Mouse (Mus musculus) limb, embryonic 15.5 days (tissue): ENCODE measurements around the gene Ctbs. TPM values are rescaled to one million over a fixed set of nuclear protein-coding genes. Genes with fewer than 3 reads are reported as not detected.

Experiments used
- ATAC-seq: fragments of 200-750 bp; cut with Nextera tagmentation; 2 replicates; pipeline ENCODE4 v1.8.0; 2017; ENCODE audit warnings: low read depth, moderate TSS enrichment; ENCODE audit not compliant: insufficient number of reproducible peaks, low FRiP score, low TSS enrichment
- H3K27ac ChIP-seq: fragments of 300-500 bp; sonication (generic); 2 replicates; pipeline ENCODE4 v1.5.1; 2015; ENCODE audit warnings: moderate library complexity, mild to moderate bottlenecking, inconsistent platforms
- H3K27me3 ChIP-seq: fragments of 300-500 bp; sonication (generic); 2 replicates; pipeline ENCODE4 v1.6.1; 2015; ENCODE audit warnings: inconsistent platforms
- H3K36me3 ChIP-seq: fragments of 300-500 bp; sonication (generic); 2 replicates; pipeline ENCODE4 v1.6.1; 2015; ENCODE audit warnings: inconsistent platforms
- H3K4me1 ChIP-seq: fragments of 300-500 bp; sonication (generic); 2 replicates; pipeline ENCODE4 v1.6.1; 2015; ENCODE audit warnings: inconsistent platforms
- H3K4me2 ChIP-seq: fragments of 300-500 bp; sonication (generic); 2 replicates; pipeline ENCODE4 v1.6.1; 2015; ENCODE audit warnings: mild to moderate bottlenecking, inconsistent platforms
- H3K4me3 ChIP-seq: fragments of 300-500 bp; sonication (generic); 2 replicates; pipeline ENCODE4 v1.5.1; 2015; ENCODE audit warnings: mild to moderate bottlenecking, inconsistent platforms
- H3K9ac ChIP-seq: fragments of 300-500 bp; sonication (generic); 2 replicates; pipeline ENCODE4 v1.6.1; 2015; ENCODE audit warnings: inconsistent platforms
- H3K9me3 ChIP-seq: fragments of 300-500 bp; sonication (generic); 2 replicates; pipeline ENCODE4 v1.6.1; 2016; ENCODE audit warnings: inconsistent platforms
- WGBS: fragments of 180-500 bp; shearing (Covaris S2); methylation state at CpG from one replicate; pipeline ENCODE4 v1.1.7; 2015; 5-methylcytosine and 5-hydroxymethylcytosine counted together
- polyA plus RNA-seq: library from polyadenylated mRNA; unstranded; fragments of >200 nt; fragmentation: Nextera tagmentation; extraction: Ambion mirVana; gene quantifications from 2 replicates; pipeline ENCODE4 v1.2.1, GENCODE M21; 2015

Gene Ctbs
- polyA plus RNA-seq, 1 experiment from 2014 or later = 10.4 TPM

GRCm38 (mm10) chr3:146434686-146435085 lies 14.9 kb upstream of the Ctbs start:
- no peaks in the 10 kb centered on the region for H3K4me1 ChIP-seq
- no peak overlapping the region for H3K4me3 ChIP-seq
- no peak overlapping the region for H3K9ac ChIP-seq
- WGBS = 92% methylated on average over 8 of the region's 8 CpGs
- H3K36me3 ChIP-seq = peaks cover 56% of the 10 kb centered on the region
- no peaks in the 10 kb centered on the region for H3K9me3 ChIP-seq
- H3K27me3 ChIP-seq = no peaks in the 10 kb centered on the region
- no peak overlapping the region for H3K4me2 ChIP-seq
- no peak overlapping the region for H3K27ac ChIP-seq
- no peak for ATAC-seq

GRCm38 (mm10) chr3:146435533-146435932 lies 14.1 kb upstream of the Ctbs start:
- no peaks in the 10 kb centered on the region for H3K4me1 ChIP-seq
- ATAC-seq = no peak
- no peak overlapping the region for H3K9ac ChIP-seq
- no peak overlapping the region for H3K27ac ChIP-seq
- 91% methylated on average over 11 of the region's 11 CpGs for WGBS
- H3K9me3 ChIP-seq = no peaks in the 10 kb centered on the region
- peaks cover 54% of the 10 kb centered on the region for H3K36me3 ChIP-seq
- H3K27me3 ChIP-seq = no peaks in the 10 kb centered on the region
- H3K4me2 ChIP-seq = no peak overlapping the region
- no peak overlapping the region for H3K4me3 ChIP-seq

- Histone ChIP-seq H3K9me3 (no peaks in the 10 kb centered on the region), H3K4me3 (no peak overlapping the region), H3K4me1 (no peaks in the 10 kb centered on the region), H3K27ac (no peak overlapping the region), H3K9ac (no peak overlapping the region), H3K4me2 (no peak overlapping the region), H3K27me3 (no peaks in the 10 kb centered on the region), H3K36me3 (peaks cover 50% of the 10 kb centered on the region)
- ATAC-seq = no peak
- WGBS = 92% methylated on average over 8 of the region's 8 CpGs
Observed at GRCm38 (mm10) chr3:146436114-146436513, 13.5 kb upstream of the Ctbs start.

- 87% methylated on average over 12 of the region's 12 CpGs for WGBS
- ATAC-seq = no peak
- Histone ChIP-seq H3K9ac (no peak overlapping the region), H3K27ac (no peak overlapping the region), H3K27me3 (no peaks in the 10 kb centered on the region), H3K4me3 (no peak overlapping the region), H3K4me1 (no peaks in the 10 kb centered on the region), H3K4me2 (no peak overlapping the region), H3K36me3 (peaks cover 37% of the 10 kb centered on the region), H3K9me3 (no peaks in the 10 kb centered on the region)
Observed at GRCm38 (mm10) chr3:146440011-146440410, 9.6 kb upstream of the Ctbs start.

GRCm38 (mm10) chr3:146440422-146440821 lies 9.2 kb upstream of the Ctbs start:
- Histone ChIP-seq H3K36me3 (peaks cover 33% of the 10 kb centered on the region), H3K27ac (no peak overlapping the region), H3K4me1 (no peaks in the 10 kb centered on the region), H3K4me3 (no peak overlapping the region), H3K9ac (no peak overlapping the region), H3K4me2 (no peak overlapping the region), H3K27me3 (no peaks in the 10 kb centered on the region), H3K9me3 (no peaks in the 10 kb centered on the region)
- ATAC-seq = no peak
- 71% methylated on average over 7 of the region's 7 CpGs for whole genome bisulfite sequencing

GRCm38 (mm10) chr3:146442484-146442883 lies 7.1 kb upstream of the Ctbs start:
- peaks cover 17% of the 10 kb centered on the region for H3K36me3 ChIP-seq
- ATAC-seq = no peak
- WGBS = 88% methylated on average over 7 of the region's 7 CpGs
- no peak overlapping the region for H3K27ac ChIP-seq
- H3K27me3 ChIP-seq = no peaks in the 10 kb centered on the region
- H3K4me1 ChIP-seq = no peaks in the 10 kb centered on the region
- H3K9ac ChIP-seq = no peak overlapping the region
- H3K4me2 ChIP-seq = no peak overlapping the region
- no peaks in the 10 kb centered on the region for H3K9me3 ChIP-seq
- no peak overlapping the region for H3K4me3 ChIP-seq

- Histone ChIP-seq H3K27me3 (no peaks in the 10 kb centered on the region), H3K27ac (no peak overlapping the region), H3K4me1 (no peaks in the 10 kb centered on the region), H3K4me2 (no peak overlapping the region), H3K9ac (no peak overlapping the region), H3K36me3 (peaks cover 17% of the 10 kb centered on the region), H3K4me3 (no peak overlapping the region), H3K9me3 (no peaks in the 10 kb centered on the region)
- no peak for ATAC-seq
- WGBS = 78% methylated on average over 8 of the region's 8 CpGs
Observed at GRCm38 (mm10) chr3:146442936-146443335, 6.7 kb upstream of the Ctbs start.

GRCm38 (mm10) chr3:146443380-146443779 lies 6.2 kb upstream of the Ctbs start:
- H3K36me3 ChIP-seq = peaks cover 13% of the 10 kb centered on the region
- H3K27ac ChIP-seq = no peak overlapping the region
- H3K27me3 ChIP-seq = no peaks in the 10 kb centered on the region
- H3K4me3 ChIP-seq = no peak overlapping the region
- no peaks in the 10 kb centered on the region for H3K4me1 ChIP-seq
- WGBS = 82% methylated on average over 7 of the region's 7 CpGs
- H3K9me3 ChIP-seq = no peaks in the 10 kb centered on the region
- no peak overlapping the region for H3K9ac ChIP-seq
- ATAC-seq = no peak
- no peak overlapping the region for H3K4me2 ChIP-seq

- ATAC-seq = no peak
- H3K4me1 ChIP-seq = peaks cover under 1% of the 10 kb centered on the region; the same call in 1 of the 2 replicates
- no peak overlapping the region for H3K9ac ChIP-seq
- peaks cover 7% of the 10 kb centered on the region; the same call in 1 of the 2 replicates for H3K36me3 ChIP-seq
- no peaks in the 10 kb centered on the region for H3K27me3 ChIP-seq
- no peak overlapping the region for H3K27ac ChIP-seq
- no peak overlapping the region for H3K4me3 ChIP-seq
- no peak overlapping the region for H3K4me2 ChIP-seq
- 93% methylated on average over 7 of the region's 7 CpGs for WGBS
- H3K9me3 ChIP-seq = no peaks in the 10 kb centered on the region
Observed at GRCm38 (mm10) chr3:146444880-146445279, 4.7 kb upstream of the Ctbs start.

GRCm38 (mm10) chr3:146447156-146447555 lies 2.4 kb upstream of the Ctbs start:
- Histone ChIP-seq H3K36me3 (0 out of 2 replicates have a peak, but pooled peaks cover 2% of the 10 kb centered on the region), H3K9ac (no peak overlapping the region), H3K27me3 (no peaks in the 10 kb centered on the region), H3K4me3 (no peak overlapping the region), H3K27ac (no peak overlapping the region), H3K9me3 (no peaks in the 10 kb centered on the region), H3K4me2 (no peak overlapping the region), H3K4me1 (peaks cover 8% of the 10 kb centered on the region)
- no peak for ATAC-seq
- WGBS = 91% methylated on average over 5 of the region's 5 CpGs

GRCm38 (mm10) chr3:146447598-146447997 lies 2.0 kb upstream of the Ctbs start:
- Histone ChIP-seq H3K4me1 (peaks cover 8% of the 10 kb centered on the region), H3K4me2 (no peak overlapping the region), H3K9me3 (no peaks in the 10 kb centered on the region), H3K4me3 (no peak overlapping the region), H3K36me3 (0 out of 2 replicates have a peak, but pooled peaks cover 2% of the 10 kb centered on the region), H3K27ac (no peak overlapping the region), H3K27me3 (no peaks in the 10 kb centered on the region), H3K9ac (no peak overlapping the region)
- WGBS = 85% methylated on average over 3 of the region's 3 CpGs
- no peak for ATAC-seq

- Histone ChIP-seq H3K27me3 (no peaks in the 10 kb centered on the region), H3K36me3 (no peaks in the 10 kb centered on the region), H3K4me1 (peaks cover 8% of the 10 kb centered on the region), H3K9me3 (no peaks in the 10 kb centered on the region), H3K4me3 (no peak overlapping the region), H3K27ac (no peak overlapping the region), H3K4me2 (no peak overlapping the region), H3K9ac (no peak overlapping the region)
- ATAC-seq = no peak
- 88% methylated on average over 10 of the region's 10 CpGs for WGBS
Observed at GRCm38 (mm10) chr3:146448372-146448771, 1.2 kb upstream of the Ctbs start.

GRCm38 (mm10) chr3:146448969-146449368 lies 626 bp upstream of the Ctbs start:
- no peak for ATAC-seq
- Histone ChIP-seq H3K27ac (no peak overlapping the region), H3K27me3 (no peaks in the 10 kb centered on the region), H3K36me3 (no peaks in the 10 kb centered on the region), H3K9ac (no peak overlapping the region), H3K9me3 (no peaks in the 10 kb centered on the region), H3K4me2 (no peak overlapping the region), H3K4me1 (peaks cover 8% of the 10 kb centered on the region), H3K4me3 (no peak overlapping the region)
- 62% methylated on average over 6 of the region's 6 CpGs for WGBS
